Mouse (Mus musculus): Measurements from ENCODE around the gene Gm10142. TPM values are rescaled to one million over a fixed set of nuclear protein-coding genes. Genes with fewer than 3 reads are reported as not detected.

Gene Gm10142
- not detected in 2 replicates for polyA plus RNA-seq (2012; rRNA removed)

- H3K27ac ChIP-seq (ENCODE audit: insufficient read depth, low read length): no peak within 1 kb of the TSS
- no peak for TF ChIP-seq CTCF (IDR thresholded peaks at IDR 0.05; ENCODE audit: extremely low read depth, insufficient read depth, low read length)
- no peak for TF ChIP-seq POLR2A (IDR thresholded peaks at IDR 0.05; ENCODE audit: extremely low read depth, insufficient read depth, low read length)
- no peak within 1 kb of the TSS for H3K4me3 ChIP-seq (ENCODE audit: insufficient read depth, low read length)
- no peaks in the 10 kb centered on the region for H3K4me1 ChIP-seq (ENCODE audit: control insufficient read depth, insufficient read depth, low read length)
Measured at GRCm38 (mm10) chr10:77715507-77715906, at the start of gene Gm10142. TSS of gene Gm10142 (plus strand) at chr10:77715807.

DNA sequence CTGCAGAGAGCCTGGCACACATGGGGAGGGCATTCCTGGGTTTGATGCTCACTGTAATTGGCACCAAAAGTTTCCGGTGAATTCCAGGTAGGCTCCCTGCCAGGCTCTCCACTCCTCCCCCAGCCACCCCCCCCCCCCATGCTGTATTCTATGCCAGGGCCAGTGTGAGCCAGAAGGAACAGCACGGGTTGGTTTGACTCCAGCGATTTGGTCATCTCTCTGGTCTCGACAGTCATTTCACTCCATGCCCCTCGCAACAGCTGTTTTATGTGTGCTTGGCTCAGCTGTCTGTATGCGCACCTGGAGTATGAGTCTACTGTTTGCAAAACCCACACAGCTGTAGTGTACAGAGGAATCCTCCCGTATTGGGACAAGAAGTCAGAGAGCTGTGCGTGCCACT, 49.3 kb upstream of the Gm10142 start:
- no peak for TF ChIP-seq POLR2A (IDR thresholded peaks at IDR 0.05; ENCODE audit: extremely low read depth, insufficient read depth, low read length)
- TF ChIP-seq CTCF (IDR thresholded peaks at IDR 0.05; ENCODE audit: extremely low read depth, insufficient read depth, low read length): no peak

DNA sequence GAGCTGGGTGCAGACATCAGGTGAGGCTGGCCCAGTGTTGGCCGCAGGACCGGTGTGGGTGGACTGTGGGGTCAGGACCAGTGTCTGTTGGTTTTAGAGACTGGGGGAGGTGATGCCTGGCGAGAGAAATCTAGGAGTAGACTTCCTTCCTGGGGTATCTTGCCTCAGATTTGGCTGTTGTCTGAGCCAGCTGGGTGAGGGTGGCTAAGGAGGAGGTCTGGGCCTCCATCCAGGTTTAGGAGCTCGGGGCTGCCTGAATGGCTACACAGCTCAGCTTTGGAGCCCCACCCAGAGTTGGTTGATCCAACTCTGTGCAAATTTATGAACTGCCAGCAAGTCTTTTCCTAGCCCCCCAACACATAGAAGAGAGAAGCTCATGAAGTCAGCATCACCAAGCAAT, 48.2 kb upstream of the Gm10142 start:
- Histone ChIP-seq H3K27ac (ENCODE audit: insufficient read depth, low read length) (no peak overlapping the region), H3K4me1 (ENCODE audit: control insufficient read depth, insufficient read depth, low read length) (no peaks in the 10 kb centered on the region), H3K4me3 (ENCODE audit: insufficient read depth, low read length) (no peak overlapping the region)
- no peak for TF ChIP-seq CTCF (IDR thresholded peaks at IDR 0.05; ENCODE audit: extremely low read depth, insufficient read depth, low read length)
- no peak for TF ChIP-seq POLR2A (IDR thresholded peaks at IDR 0.05; ENCODE audit: extremely low read depth, insufficient read depth, low read length)

More for the DNA sequence above, 49.3 kb upstream of the Gm10142 start:
- no peak overlapping the region for H3K4me3 ChIP-seq (ENCODE audit: insufficient read depth, low read length)
- H3K27ac ChIP-seq (ENCODE audit: insufficient read depth, low read length): no peak overlapping the region
- no peaks in the 10 kb centered on the region for H3K4me1 ChIP-seq (ENCODE audit: control insufficient read depth, insufficient read depth, low read length)

GRCm38 (mm10) chr10:77670710-77671109, 44.9 kb upstream of the Gm10142 start:
- TF ChIP-seq CTCF (IDR thresholded peaks at IDR 0.05; ENCODE audit: extremely low read depth, insufficient read depth, low read length) (no peak), POLR2A (IDR thresholded peaks at IDR 0.05; ENCODE audit: extremely low read depth, insufficient read depth, low read length) (no peak)
- no peaks in the 10 kb centered on the region for H3K4me1 ChIP-seq (ENCODE audit: control insufficient read depth, insufficient read depth, low read length)
- no peak overlapping the region for H3K27ac ChIP-seq (ENCODE audit: insufficient read depth, low read length)
- H3K4me3 ChIP-seq (ENCODE audit: insufficient read depth, low read length): no peak overlapping the region

- Histone ChIP-seq H3K4me1 (ENCODE audit: control insufficient read depth, insufficient read depth, low read length) (no peaks in the 10 kb centered on the region), H3K27ac (ENCODE audit: insufficient read depth, low read length) (no peak overlapping the region), H3K4me3 (ENCODE audit: insufficient read depth, low read length) (no peak overlapping the region)
- TF ChIP-seq CTCF (IDR thresholded peaks at IDR 0.05; ENCODE audit: extremely low read depth, insufficient read depth, low read length) (no peak), POLR2A (IDR thresholded peaks at IDR 0.05; ENCODE audit: extremely low read depth, insufficient read depth, low read length) (no peak)
Measured at GRCm38 (mm10) chr10:77671519-77671918, 44.1 kb upstream of the Gm10142 start.

DNA sequence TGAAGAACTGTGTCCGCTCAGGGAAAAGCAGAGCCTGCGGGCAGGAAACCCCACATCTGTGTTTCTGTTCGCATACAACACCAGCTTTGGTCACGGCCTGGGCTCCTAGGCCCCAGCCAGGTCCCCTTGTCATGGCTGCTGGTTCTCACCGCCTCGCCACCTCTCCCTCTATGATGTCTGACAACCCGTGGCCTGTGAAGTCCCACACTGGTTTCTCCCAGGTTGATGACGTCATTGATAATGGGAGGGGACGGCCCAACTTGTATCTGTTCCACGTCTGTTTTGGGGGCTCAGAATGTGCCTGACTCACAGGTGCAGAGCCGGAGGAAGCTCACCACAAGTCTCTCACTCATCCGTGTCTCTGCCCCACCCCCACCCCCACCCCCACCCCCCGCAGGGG, 41.8 kb upstream of the Gm10142 start:
- H3K4me3 ChIP-seq (ENCODE audit: insufficient read depth, low read length): no peak overlapping the region
- no peaks in the 10 kb centered on the region for H3K4me1 ChIP-seq (ENCODE audit: control insufficient read depth, insufficient read depth, low read length)
- H3K27ac ChIP-seq (ENCODE audit: insufficient read depth, low read length): no peak overlapping the region
- TF ChIP-seq CTCF (IDR thresholded peaks at IDR 0.05; ENCODE audit: extremely low read depth, insufficient read depth, low read length) (no peak), POLR2A (IDR thresholded peaks at IDR 0.05; ENCODE audit: extremely low read depth, insufficient read depth, low read length) (no peak)

GRCm38 (mm10) chr10:77677562-77677961, 38.0 kb upstream of the Gm10142 start:
- Histone ChIP-seq H3K27ac (ENCODE audit: insufficient read depth, low read length) (no peak overlapping the region), H3K4me3 (ENCODE audit: insufficient read depth, low read length) (no peak overlapping the region), H3K4me1 (ENCODE audit: control insufficient read depth, insufficient read depth, low read length) (peaks cover under 1% of the 10 kb centered on the region; the same call in 1 of the 2 replicates)
- no peak for TF ChIP-seq POLR2A (IDR thresholded peaks at IDR 0.05; ENCODE audit: extremely low read depth, insufficient read depth, low read length)
- no peak for TF ChIP-seq CTCF (IDR thresholded peaks at IDR 0.05; ENCODE audit: extremely low read depth, insufficient read depth, low read length)

GRCm38 (mm10) chr10:77682994-77683393, 32.6 kb upstream of the Gm10142 start:
- Histone ChIP-seq H3K4me1 (ENCODE audit: control insufficient read depth, insufficient read depth, low read length) (peaks cover 4% of the 10 kb centered on the region), H3K27ac (ENCODE audit: insufficient read depth, low read length) (no peak overlapping the region), H3K4me3 (ENCODE audit: insufficient read depth, low read length) (no peak overlapping the region)
- TF ChIP-seq CTCF (IDR thresholded peaks at IDR 0.05; ENCODE audit: extremely low read depth, insufficient read depth, low read length) (no peak), POLR2A (IDR thresholded peaks at IDR 0.05; ENCODE audit: extremely low read depth, insufficient read depth, low read length) (no peak)

- peaks cover 4% of the 10 kb centered on the region for H3K4me1 ChIP-seq (ENCODE audit: control insufficient read depth, insufficient read depth, low read length)
- TF ChIP-seq POLR2A (IDR thresholded peaks at IDR 0.05; ENCODE audit: extremely low read depth, insufficient read depth, low read length) (no peak), CTCF (IDR thresholded peaks at IDR 0.05; ENCODE audit: extremely low read depth, insufficient read depth, low read length) (no peak)
- H3K4me3 ChIP-seq (ENCODE audit: insufficient read depth, low read length): no peak overlapping the region
- H3K27ac ChIP-seq (ENCODE audit: insufficient read depth, low read length): no peak overlapping the region
Measured at GRCm38 (mm10) chr10:77684181-77684580, 31.4 kb upstream of the Gm10142 start.

DNA sequence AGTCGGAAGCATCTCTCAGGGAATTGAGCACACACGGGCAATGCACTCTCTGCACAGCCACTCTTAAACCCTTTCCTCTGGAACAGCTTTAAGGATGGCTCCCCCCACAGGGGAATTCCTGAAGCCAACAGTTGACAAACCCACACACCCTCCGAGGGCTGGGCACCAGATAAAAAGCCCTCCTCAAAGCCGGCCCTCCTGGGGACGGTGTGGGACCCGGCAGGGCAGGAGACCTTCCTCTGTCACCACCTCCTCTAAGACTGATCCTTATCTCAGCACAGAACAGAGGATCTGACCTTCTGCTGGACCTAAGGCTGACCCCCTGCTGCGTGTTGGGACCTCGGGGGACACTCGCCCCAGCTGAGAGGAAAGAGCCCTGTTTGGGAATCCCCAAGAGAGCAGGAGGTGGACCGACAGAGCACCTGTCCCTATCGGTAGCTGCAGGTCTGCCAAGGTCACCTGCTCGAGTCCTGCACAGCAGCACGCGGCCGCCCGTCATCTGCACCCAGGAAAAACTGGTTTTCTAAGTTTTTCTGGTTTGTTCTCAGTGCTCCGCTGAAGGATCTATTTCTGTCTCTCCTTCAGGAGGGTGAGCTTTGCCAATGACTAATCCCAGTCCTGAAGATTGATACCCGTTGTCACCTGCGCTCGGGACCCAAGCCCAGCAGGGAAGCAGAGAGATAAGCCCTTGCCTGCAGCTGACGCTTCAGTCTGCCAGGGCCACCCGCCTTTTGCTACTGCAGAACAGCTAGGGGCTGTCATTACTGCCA, 29.5 kb upstream of the Gm10142 start, which contains the start of gene Tspear:
Gene Tspear, plus strand, starts transcription at position 675 of the 770 bp plus-strand sequence.
- Histone ChIP-seq H3K27ac (ENCODE audit: insufficient read depth, low read length) (no peak within 1 kb of the TSS), H3K4me1 (ENCODE audit: control insufficient read depth, insufficient read depth, low read length) (peaks cover 4% of the 10 kb centered on the region), H3K4me3 (ENCODE audit: insufficient read depth, low read length) (no peak within 1 kb of the TSS)
- no peak for TF ChIP-seq CTCF (IDR thresholded peaks at IDR 0.05; ENCODE audit: extremely low read depth, insufficient read depth, low read length)
- no peak for TF ChIP-seq POLR2A (IDR thresholded peaks at IDR 0.05; ENCODE audit: extremely low read depth, insufficient read depth, low read length)

Data from cortical plate, adult 2 months (tissue).